Mouse (Mus musculus): ENCODE data around the gene Ly6g5b.

The Ly6g5b gene

GRCm38 (mm10) chr17:35105740-35106389 is 9.4 kb downstream of the Ly6g5b start:
- DNase-seq (ENCODE audit: low spot score in 2 of 2): no peak

- DNase-seq (ENCODE audit: low spot score in 2 of 2): no peak
Observed at GRCm38 (mm10) chr17:35104754-35105153, 10.5 kb downstream of the Ly6g5b start.

GRCm38 (mm10) chr17:35104079-35104478 is 11.1 kb downstream of the Ly6g5b start:
- DNase-seq (ENCODE audit: low spot score in 2 of 2): no peak

GRCm38 (mm10) chr17:35103221-35103690 is 12.0 kb downstream of the Ly6g5b start:
- DNase-seq (ENCODE audit: low spot score in 2 of 2): no peak

GRCm38 (mm10) chr17:35102299-35102698 is 12.9 kb downstream of the Ly6g5b start:
- no peak for DNase-seq (ENCODE audit: low spot score in 2 of 2)

- no peak for DNase-seq (ENCODE audit: low spot score in 2 of 2)
Observed at GRCm38 (mm10) chr17:35101161-35101560, 14.1 kb downstream of the Ly6g5b start.

- no peak for DNase-seq (ENCODE audit: low spot score in 2 of 2)
Observed at GRCm38 (mm10) chr17:35100196-35100765, 14.9 kb downstream of the Ly6g5b start.

GRCm38 (mm10) chr17:35097164-35097655 is 18.0 kb downstream of the Ly6g5b start:
- DNase-seq (ENCODE audit: low spot score in 2 of 2): no peak

- no peak for DNase-seq (ENCODE audit: low spot score in 2 of 2)
Observed at GRCm38 (mm10) chr17:35096597-35096996, 18.6 kb downstream of the Ly6g5b start.

GRCm38 (mm10) chr17:35094475-35095365 is 20.5 kb downstream of the Ly6g5b start:
- DNase-seq (ENCODE audit: low spot score in 2 of 2): no peak

- no peak for DNase-seq (ENCODE audit: low spot score in 2 of 2)
Observed at GRCm38 (mm10) chr17:35092403-35093198, 22.6 kb downstream of the Ly6g5b start.

GRCm38 (mm10) chr17:35090166-35090932 is 24.9 kb downstream of the Ly6g5b start:
- no peak for DNase-seq (ENCODE audit: low spot score in 2 of 2)

GRCm38 (mm10) chr17:35088825-35089644 is 26.2 kb downstream of the Ly6g5b start, which contains the start of gene Abhd16a:
Abhd16a (plus strand) TSS chr17:35089263.
- peak; percentile 93 to 94 for DNase-seq (ENCODE audit: low spot score in 2 of 2)

GRCm38 (mm10) chr17:35088151-35088550 is 27.1 kb downstream of the Ly6g5b start:
- no peak for DNase-seq (ENCODE audit: low spot score in 2 of 2)

GRCm38 (mm10) chr17:35085208-35085865 is 29.9 kb downstream of the Ly6g5b start, which contains the start of gene Ly6g6f:
Ly6g6f (minus strand) TSS chr17:35085610.
- no peak for DNase-seq (ENCODE audit: low spot score in 2 of 2)

- no peak for DNase-seq (ENCODE audit: low spot score in 2 of 2)
Observed at GRCm38 (mm10) chr17:35083929-35084497, 31.2 kb downstream of the Ly6g5b start.

- DNase-seq (ENCODE audit: low spot score in 2 of 2): no peak
Observed at GRCm38 (mm10) chr17:35082841-35083576, 32.2 kb downstream of the Ly6g5b start.

GRCm38 (mm10) chr17:35080710-35081109 is 34.5 kb downstream of the Ly6g5b start:
- DNase-seq (ENCODE audit: low spot score in 2 of 2): no peak
